Mouse (Mus musculus): ENCODE data around the gene Rab31. TPM values are rescaled to one million over a fixed set of nuclear protein-coding genes. Genes with fewer than 3 reads are reported as not detected.

The Rab31 gene
- total and polyA plus RNA-seq, 3 experiments: 0.79 to 2.8 (median 1.2) TPM

- Histone ChIP-seq H3K27me3 (replicated peaks) (no peaks in the 10 kb centered on the region), H3K4me2 (ENCODE audit: insufficient read depth, low read depth, poor library complexity, severe bottlenecking) (no peak overlapping the region), H3K4me3 (replicated peaks in 1 of 3; ENCODE audit: low read depth in 2 of 3, low read length in 2 of 3, poor library complexity in 1 of 3) (no peak overlapping the region), H3K36me3 (replicated peaks in 1 of 2; ENCODE audit: control insufficient read depth in 1 of 2, insufficient read depth in 1 of 2, low read length in 1 of 2) (no peaks in the 10 kb centered on the region), H3K9me3 (replicated peaks; ENCODE audit: low read length) (peaks cover 2% of the 10 kb centered on the region), H3K4me1 (ENCODE audit: control insufficient read depth in 1 of 2, insufficient read depth in 2 of 2) (peaks cover 2 to 5% of the 10 kb centered on the region in 2 experiments; a peak in 1 of 4 replicates), H3K9ac (ENCODE audit: insufficient read depth, low read depth) (no peak overlapping the region), H3K27ac (ENCODE audit: insufficient read depth, low read depth) (no peak overlapping the region), H3K79me2 (replicated peaks; ENCODE audit: control insufficient read depth, extremely low read depth, insufficient read depth, poor library complexity, severe bottlenecking) (no peaks in the 10 kb centered on the region)
- in situ Hi-C loops (cut with MboI; ENCODE audit: low pct_ligation_motif_present, low pct_unique_long_range_greater_than_20kb, low sequenced_read_pairs) (no loop called here), dilution Hi-C loops (cut with MboI; ENCODE audit: extremely low pct_ligation_motif_present, extremely low pct_unique_long_range_greater_than_20kb, low sequenced_read_pairs) (no loop called here)
- TF ChIP-seq E2F4 (IDR thresholded peaks at IDR 0.05; ENCODE audit: insufficient replicate concordance, low read depth, low read length): no peak
- no peak for TF ChIP-seq MXI1 (IDR thresholded peaks at IDR 0.05; ENCODE audit: low read depth, low read length)
- TF ChIP-seq BHLHE40 (IDR thresholded peaks at IDR 0.05; ENCODE audit: low read depth, low read length): no peak
- no peak for TF ChIP-seq KAT2A (IDR thresholded peaks at IDR 0.05; ENCODE audit: insufficient replicate concordance, low read length)
- TF ChIP-seq SMC3 (IDR thresholded peaks at IDR 0.05; ENCODE audit: low read depth, low read length): no peak
- TF ChIP-seq RAD21 (IDR thresholded peaks at IDR 0.05; ENCODE audit: low read depth, low read length): no peak
- TF ChIP-seq USF2 (conservative IDR thresholded peaks at IDR 0.05; ENCODE audit: low read depth, low read length): no peak
- no peak for TF ChIP-seq IRF4 (IDR thresholded peaks at IDR 0.05; ENCODE audit: low read depth, low read length)
- TF ChIP-seq USF1 (IDR thresholded peaks at IDR 0.05; ENCODE audit: low read depth, low read length): no peak
- no peak for TF ChIP-seq ETS1 (conservative IDR thresholded peaks at IDR 0.05; ENCODE audit: low read depth, low read length)
- no peak for TF ChIP-seq SIN3A (IDR thresholded peaks at IDR 0.05; ENCODE audit: low read length)
- TF ChIP-seq UBTF (IDR thresholded peaks at IDR 0.05; ENCODE audit: low read depth, low read length): no peak
- no peak for TF ChIP-seq MAZ (IDR thresholded peaks at IDR 0.05; ENCODE audit: low read depth, low read length)
- TF ChIP-seq CHD1 (IDR thresholded peaks at IDR 0.05; ENCODE audit: low read depth, low read length): no peak
- TF ChIP-seq TCF12 (IDR thresholded peaks at IDR 0.05; ENCODE audit: low read depth, low read length): no peak
- TF ChIP-seq NELFE (IDR thresholded peaks at IDR 0.05; ENCODE audit: low read depth, low read length): no peak
- TF ChIP-seq EP300 (IDR thresholded peaks at IDR 0.05; ENCODE audit: low read length): no peak
- DNase-seq (ENCODE audit: extremely low read depth): no peak
Observed at GRCm38 (mm10) chr17:65746314-65746713, 26.2 kb downstream of the Rab31 start.

- H3K9ac ChIP-seq (ENCODE audit: insufficient read depth, low read depth): no peak overlapping the region
- no peak overlapping the region for H3K4me3 ChIP-seq (replicated peaks in 1 of 3; ENCODE audit: low read depth in 2 of 3, low read length in 2 of 3, poor library complexity in 1 of 3)
- H3K79me2 ChIP-seq (replicated peaks; ENCODE audit: control insufficient read depth, extremely low read depth, insufficient read depth, poor library complexity, severe bottlenecking): no peaks in the 10 kb centered on the region
- DNase-seq (ENCODE audit: extremely low read depth): no peak
- no peaks in the 10 kb centered on the region for H3K27me3 ChIP-seq (replicated peaks)
- no peak for TF ChIP-seq NELFE (IDR thresholded peaks at IDR 0.05; ENCODE audit: low read depth, low read length)
- H3K4me1 ChIP-seq (ENCODE audit: control insufficient read depth in 1 of 2, insufficient read depth in 2 of 2): peaks cover 8 to 20% of the 10 kb centered on the region in 2 experiments
- H3K4me2 ChIP-seq (ENCODE audit: insufficient read depth, low read depth, poor library complexity, severe bottlenecking): no peak overlapping the region
- in situ Hi-C loops (cut with MboI; ENCODE audit: low pct_ligation_motif_present, low pct_unique_long_range_greater_than_20kb, low sequenced_read_pairs): no loop called here
- dilution Hi-C loops (cut with MboI; ENCODE audit: extremely low pct_ligation_motif_present, extremely low pct_unique_long_range_greater_than_20kb, low sequenced_read_pairs): no loop called here
- no peak overlapping the region for H3K27ac ChIP-seq (ENCODE audit: insufficient read depth, low read depth)
- H3K36me3 ChIP-seq (replicated peaks in 1 of 2; ENCODE audit: control insufficient read depth in 1 of 2, insufficient read depth in 1 of 2, low read length in 1 of 2): no peaks in the 10 kb centered on the region
- peaks cover 7% of the 10 kb centered on the region for H3K9me3 ChIP-seq (replicated peaks; ENCODE audit: low read length)
Observed at GRCm38 (mm10) chr17:65743664-65744330, 28.8 kb downstream of the Rab31 start.

All from CH12.LX (cell line).